Mouse (Mus musculus): Measurements from ENCODE around the gene Cdk2. TPM values are rescaled to one million over a fixed set of nuclear protein-coding genes. Genes with fewer than 3 reads are reported as not detected.

Gene Cdk2
- polyA plus RNA-seq, 1 experiment from 2014 or later: 85.9 TPM

Other genes with a start within 250 kb of the Cdk2 start
- gene Smarcc2, start 245.8 kb downstream of the Cdk2 start, polyA plus RNA-seq (2015; fragmentation: Nextera tagmentation; extraction: Ambion mirVana): 59.2 and 60.3 TPM in 2 replicates
- 1,051 and 1,154 TPM in 2 replicates for gene Myl6, start 210.9 kb downstream of the Cdk2 start, polyA plus RNA-seq (2015; fragmentation: Nextera tagmentation; extraction: Ambion mirVana)
- 4.3 and 4.6 TPM in 2 replicates for gene Myl6b, start 206.3 kb downstream of the Cdk2 start, polyA plus RNA-seq (2015; fragmentation: Nextera tagmentation; extraction: Ambion mirVana)
- 19.4 and 29.0 TPM in 2 replicates for gene Esyt1, start 179.2 kb downstream of the Cdk2 start, polyA plus RNA-seq (2015; fragmentation: Nextera tagmentation; extraction: Ambion mirVana)
- gene Zc3h10, start 157.3 kb downstream of the Cdk2 start, polyA plus RNA-seq (2015; fragmentation: Nextera tagmentation; extraction: Ambion mirVana): 10.2 and 11.0 TPM in 2 replicates
- 2,261 and 2,363 TPM in 2 replicates for gene Rpl41, start 155.7 kb downstream of the Cdk2 start, polyA plus RNA-seq (2015; fragmentation: Nextera tagmentation; extraction: Ambion mirVana)
- 101 and 132 TPM in 2 replicates for gene Pa2g4, start 139.0 kb downstream of the Cdk2 start, polyA plus RNA-seq (2015; fragmentation: Nextera tagmentation; extraction: Ambion mirVana)
- 3.4 and 5.0 TPM in 2 replicates for gene Erbb3, start 115.4 kb downstream of the Cdk2 start, polyA plus RNA-seq (2015; fragmentation: Nextera tagmentation; extraction: Ambion mirVana)
- gene Rps26, start 78.3 kb downstream of the Cdk2 start, polyA plus RNA-seq (2015; fragmentation: Nextera tagmentation; extraction: Ambion mirVana): 359 and 409 TPM in 2 replicates
- 1.3 and 1.4 TPM in 2 replicates for gene Ikzf4, start 59.0 kb downstream of the Cdk2 start, polyA plus RNA-seq (2015; fragmentation: Nextera tagmentation; extraction: Ambion mirVana)
- 11.1 and 14.4 TPM in 2 replicates for gene Suox, start 31.0 kb downstream of the Cdk2 start, polyA plus RNA-seq (2015; fragmentation: Nextera tagmentation; extraction: Ambion mirVana)
- gene Rab5b, start 8.8 kb downstream of the Cdk2 start, polyA plus RNA-seq (2015; fragmentation: Nextera tagmentation; extraction: Ambion mirVana): 61.0 and 67.8 TPM in 2 replicates
- gene Pmel, start 836 bp downstream of the Cdk2 start, polyA plus RNA-seq (2015; fragmentation: Nextera tagmentation; extraction: Ambion mirVana): 2.5 and 2.7 TPM in 2 replicates
- 5.4 and 10.1 TPM in 2 replicates for gene Dgka, start 39.8 kb upstream of the Cdk2 start, polyA plus RNA-seq (2015; fragmentation: Nextera tagmentation; extraction: Ambion mirVana)
- gene Pym1, start 42.9 kb upstream of the Cdk2 start, polyA plus RNA-seq (2015; fragmentation: Nextera tagmentation; extraction: Ambion mirVana): 15.4 and 23.2 TPM in 2 replicates
- gene Mmp19, start 85.9 kb upstream of the Cdk2 start, polyA plus RNA-seq (2015; fragmentation: Nextera tagmentation; extraction: Ambion mirVana): 1.6 and 2.5 TPM in 2 replicates
- 35.2 and 42.5 TPM in 2 replicates for gene Dnajc14, start 99.0 kb upstream of the Cdk2 start, polyA plus RNA-seq (2015; fragmentation: Nextera tagmentation; extraction: Ambion mirVana)
- gene Tmem198b, start 99.3 kb upstream of the Cdk2 start, polyA plus RNA-seq (2015; fragmentation: Nextera tagmentation; extraction: Ambion mirVana): 14.9 and 18.8 TPM in 2 replicates
- 145 and 168 TPM in 2 replicates for gene Sarnp, start 112.3 kb upstream of the Cdk2 start, polyA plus RNA-seq (2015; fragmentation: Nextera tagmentation; extraction: Ambion mirVana)
- gene Ormdl2, start 116.6 kb upstream of the Cdk2 start, polyA plus RNA-seq (2015; fragmentation: Nextera tagmentation; extraction: Ambion mirVana): 34.3 and 42.6 TPM in 2 replicates
- 2.8 and 2.9 TPM in 2 replicates for gene Gdf11, start 186.7 kb upstream of the Cdk2 start, polyA plus RNA-seq (2015; fragmentation: Nextera tagmentation; extraction: Ambion mirVana)
- gene Cd63, start 196.0 kb upstream of the Cdk2 start, polyA plus RNA-seq (2015; fragmentation: Nextera tagmentation; extraction: Ambion mirVana): 420 and 427 TPM in 2 replicates
- gene Rdh5, start 217.9 kb upstream of the Cdk2 start, polyA plus RNA-seq (2015; fragmentation: Nextera tagmentation; extraction: Ambion mirVana): 10.5 and 11.8 TPM in 2 replicates
- 208 and 212 TPM in 2 replicates for gene Bloc1s1, start 219.0 kb upstream of the Cdk2 start, polyA plus RNA-seq (2015; fragmentation: Nextera tagmentation; extraction: Ambion mirVana)
- gene Itga7, start 228.8 kb upstream of the Cdk2 start, polyA plus RNA-seq (2015; fragmentation: Nextera tagmentation; extraction: Ambion mirVana): 7.0 and 8.1 TPM in 2 replicates

Measured in heart, embryonic 15.5 days (tissue).